Comparison of ENCODE assay signal across 9 mouse cellular contexts in genomic region chr3:98339097-98339705, GRCm38 (mm10). TPM values are rescaled to one million over a fixed set of nuclear protein-coding genes. Genes with fewer than 3 reads are reported as not detected.
A peak's percentile ranks its signal among the peaks of the same experiment; 100 is the strongest.
DNase-seq lines count a peak whose midpoint lies in the region; ATAC-seq and TF ChIP-seq lines count a peak whose summit lies in the region.
"Had no signal": no experiment of that assay in that cellular context is flagged by ENCODE, and none has a peak within 500 bp of the region (broad histone marks: within the 10 kb centered on the region; RNA-seq: fewer than 3 reads in every experiment).

No protein-coding gene starts in this region.

- peak overlapping the region; percentile 50 for H3K4me3 ChIP-seq in cerebellum, adult 2 months (replicated peaks; ENCODE audit: insufficient read depth, low read depth, low read length)
- peak overlapping the region; percentile 67 for H3K4me3 ChIP-seq in hindbrain, embryonic 16.5 days (ENCODE audit: low read length)

- H3K9ac ChIP-seq in hindbrain, embryonic 16.5 days (ENCODE audit: low read depth, low read length) = peak overlapping the region; percentile 75

- TF ChIP-seq CTCF in cerebellum, adult 2 months (IDR thresholded peaks at IDR 0.05; ENCODE audit: borderline replicate concordance, insufficient read depth, low read depth, low read length) = no peak

- under 1% methylated on average over 46 of the region's 46 CpGs for WGBS in cerebellum, adult 2 months
- under 1% methylated on average over 40 of the region's 46 CpGs for WGBS in hindbrain, embryonic 16.5 days

- no peak overlapping the region for H3K27ac ChIP-seq in cerebellum, adult 2 months (ENCODE audit: insufficient read depth, low read length)
- H3K27ac ChIP-seq in hindbrain, embryonic 16.5 days (ENCODE audit: low read depth, low read length) = peak overlapping the region; percentile 74

- H3K9me3 ChIP-seq in hindbrain, embryonic 16.5 days (ENCODE audit: control insufficient read depth, low read length) = no peaks in the 10 kb centered on the region

- 0 out of 2 replicates have a peak, but pooled peaks have one; percentile 45 for ATAC-seq in cerebellum, adult (ENCODE audit: insufficient number of reproducible peaks, low FRiP score, low TSS enrichment)
- ATAC-seq in hindbrain, embryonic 16.5 days = peak; percentile 48
- peak; percentile 9 for ATAC-seq in megakaryocyte progenitor cell, adult 5-6 weeks (replicated peaks; ENCODE audit: poor library complexity)

- H3K4me1 ChIP-seq in cerebellum, adult 2 months (ENCODE audit: control insufficient read depth, insufficient read depth, low read length) = no peaks in the 10 kb centered on the region
- peaks cover 20% of the 10 kb centered on the region for H3K4me1 ChIP-seq in hindbrain, embryonic 16.5 days (ENCODE audit: control insufficient read depth, insufficient read depth, low read depth, low read length)

- no peak for TF ChIP-seq POLR2A in cerebellum, adult 2 months (IDR thresholded peaks at IDR 0.05; ENCODE audit: borderline replicate concordance, insufficient read depth, low read length)

- DNase-seq in cerebellum, adult 9-11 months = no peak
- peak; percentile 23 to 43 for DNase-seq in cerebellum, adult 2 months
- DNase-seq in gastrocnemius, adult 18-20 months (ENCODE audit: low spot score) = peak; percentile 45
- DNase-seq in left cerebral cortex, postnatal 36 days (ENCODE audit: low spot score in 2 of 2) = peak; percentile 28 to 43
- DNase-seq in right cerebral cortex, postnatal 4 days = peak; percentile 45

- intact Hi-C loops in left cerebral cortex, postnatal 36 days (cut with DNase I) = no loop called here

- peak overlapping the region; percentile 99 for H3K4me2 ChIP-seq in hindbrain, embryonic 16.5 days (ENCODE audit: low read length)

- H3K27me3 ChIP-seq in cerebellum, adult 2 months (ENCODE audit: control insufficient read depth, insufficient read depth, low read length) = no peaks in the 10 kb centered on the region
- no peaks in the 10 kb centered on the region for H3K27me3 ChIP-seq in hindbrain, embryonic 16.5 days (replicated peaks; ENCODE audit: control insufficient read depth, insufficient read depth, low read length)

- no peaks in the 10 kb centered on the region for H3K36me3 ChIP-seq in hindbrain, embryonic 16.5 days (ENCODE audit: control insufficient read depth, insufficient read depth, low read length)

RNA-seq across cellular contexts. Expression of gene Phgdh, which starts 0.6 kb away (rescaled TPM):
- polyA plus RNA-seq in cerebellum, adult 2 months (2012; rRNA removed) = 98.0 and 106 TPM in 2 replicates
- total RNA-seq in gastrocnemius, adult 18-20 months (2021) = 1 to 10 TPM; 1.5 to 2.3 TPM
- polyA plus RNA-seq in hindbrain, embryonic 16.5 days (2015; fragmentation: Nextera tagmentation; extraction: Ambion mirVana) = 197 and 219 TPM in 2 replicates
- 10 to 100 TPM; 51.1 to 62.0 TPM for total RNA-seq in left cerebral cortex, postnatal 36 days (2021)
- 108 and 138 TPM in 2 replicates for total RNA-seq in megakaryocyte progenitor cell, adult 5-6 weeks (2015)
- 493 and 521 TPM in 2 replicates for total RNA-seq in megakaryocyte progenitor cell, adult 5-6 weeks (2017)

RNA-seq across cellular contexts. Expression of gene Zfp697, which starts 43.1 kb away (rescaled TPM):
- polyA plus RNA-seq in cerebellum, adult 2 months (2012; rRNA removed) = 7.7 and 8.1 TPM in 2 replicates
- total RNA-seq in gastrocnemius, adult 18-20 months (2021) = 1 to 10 TPM in 1 of 2 experiments, under 1 TPM in 1; 0.78 to 2.0 TPM
- 14.4 and 15.1 TPM in 2 replicates for polyA plus RNA-seq in hindbrain, embryonic 16.5 days (2015; fragmentation: Nextera tagmentation; extraction: Ambion mirVana)
- 10 to 100 TPM; 32.1 to 38.1 TPM for total RNA-seq in left cerebral cortex, postnatal 36 days (2021)
- total RNA-seq in megakaryocyte progenitor cell, adult 5-6 weeks (2015) = 0.90 and 1.2 TPM in 2 replicates
- total RNA-seq in megakaryocyte progenitor cell, adult 5-6 weeks (2017) = 0.54 and 0.84 TPM in 2 replicates

RNA-seq across cellular contexts. Expression of gene Hmgcs2, which starts 59.0 kb away (rescaled TPM):
- 2.1 and 3.3 TPM in 2 replicates for polyA plus RNA-seq in cerebellum, adult 2 months (2012; rRNA removed)
- 1 to 10 TPM; 1.1 to 2.4 TPM for total RNA-seq in gastrocnemius, adult 18-20 months (2021)
- 24.8 and 29.7 TPM in 2 replicates for polyA plus RNA-seq in hindbrain, embryonic 16.5 days (2015; fragmentation: Nextera tagmentation; extraction: Ambion mirVana)
- total RNA-seq in left cerebral cortex, postnatal 36 days (2021) = 10 to 100 TPM in 1 of 2 experiments, 1 to 10 TPM in 1; 7.1 to 11.3 TPM
- 0.12 and 0.27 TPM in 2 replicates for total RNA-seq in megakaryocyte progenitor cell, adult 5-6 weeks (2015)
- total RNA-seq in megakaryocyte progenitor cell, adult 5-6 weeks (2017) = 0.21 and 0.54 TPM in 2 replicates
- total RNA-seq: neutrophil, adult 5-6 weeks had no signal

Comparison
In these comparisons a context has a peak if more than half of its experiments do, and no peak if none do; other contexts are left out.
1. RNA of gene Phgdh, which starts 0.6 kb away (total RNA-seq): 108 to 521 TPM in megakaryocyte progenitor cell, adult 5-6 weeks and 51.1 to 62.0 TPM in left cerebral cortex, postnatal 36 days; 1.5 to 2.3 TPM in gastrocnemius, adult 18-20 months; every median in the first group is over 10 times any median in the second.
2. RNA of gene Zfp697, which starts 43.1 kb away (total RNA-seq): 32.1 to 38.1 TPM in left cerebral cortex, postnatal 36 days; 0.78 to 2.0 TPM in gastrocnemius, adult 18-20 months and 0.54 to 1.2 TPM in megakaryocyte progenitor cell, adult 5-6 weeks; every median in the first group is over 10 times any median in the second.
3. Peak in every context shown above with its lines, with median percentiles within 50 percentile points of each other: ATAC-seq.